Mouse (Mus musculus) heart, postnatal 0 days (tissue): ENCODE results near the gene 4933428G20Rik. TPM values are rescaled to one million over a fixed set of nuclear protein-coding genes. Genes with fewer than 3 reads are reported as not detected.

Experiments used
- ATAC-seq: fragments of 200-750 bp; cut with Nextera tagmentation; 2 replicates; pipeline ENCODE4 v1.8.0; 2017; ENCODE audit warnings: low read depth, moderate number of reproducible peaks, moderate library complexity; ENCODE audit not compliant: insufficient read depth
- DNase-seq: peaks from one replicate; pipeline ENCODE4 v3.0.0-alpha.2; 2016; ENCODE audit warnings: low spot score
- H3K27ac ChIP-seq: fragments of 300-500 bp; sonication (generic); 2 replicates; pipeline ENCODE4 v1.5.1; 2014; ENCODE audit warnings: low read depth, mild to moderate bottlenecking
- H3K27me3 ChIP-seq: fragments of 300-500 bp; sonication (generic); 2 replicates; pipeline ENCODE4 v1.6.1; 2014; ENCODE audit warnings: low read length, mixed read lengths; ENCODE audit not compliant: control insufficient read depth, insufficient read depth
- H3K36me3 ChIP-seq: fragments of 300-500 bp; sonication (generic); replicated peaks from 2 replicates; pipeline ENCODE4 v1.6.1; 2014; ENCODE audit warnings: low read length, mixed read lengths; ENCODE audit not compliant: control insufficient read depth, insufficient read depth
- H3K4me1 ChIP-seq: fragments of 300-500 bp; sonication (generic); 2 replicates; pipeline ENCODE4 v1.6.1; 2014; ENCODE audit warnings: antibody characterized with exemption; ENCODE audit not compliant: control insufficient read depth, insufficient read depth
- H3K4me2 ChIP-seq: fragments of 300-500 bp; sonication (generic); 2 replicates; pipeline ENCODE4 v1.6.1; 2014; ENCODE audit warnings: low read depth, mild to moderate bottlenecking, low read length, moderate library complexity
- H3K4me3 ChIP-seq: fragments of 300-500 bp; sonication (generic); 2 replicates; pipeline ENCODE4 v1.5.1; 2014; ENCODE audit warnings: low read depth, low read length
- H3K9ac ChIP-seq: fragments of 300-500 bp; sonication (generic); replicated peaks from 2 replicates; pipeline ENCODE4 v1.6.1; 2014; ENCODE audit warnings: low read depth, low read length, mixed read lengths
- H3K9me3 ChIP-seq: fragments of 300-500 bp; sonication (generic); replicated peaks from 2 replicates; pipeline ENCODE4 v1.6.1; 2016; ENCODE audit warnings: low read length; ENCODE audit not compliant: control insufficient read depth
- CTCF ChIP-seq: IDR thresholded peaks from 2 replicates; pipeline ENCODE4 v1.5.1; 2016; ENCODE audit warnings: antibody characterized with exemption, control low read depth, low read depth
- EP300 ChIP-seq: IDR thresholded peaks from 2 replicates; pipeline ENCODE4 v1.6.1; 2016; ENCODE audit warnings: antibody characterized with exemption, low read depth
- WGBS: fragments of 180-500 bp; shearing (Covaris S2); extraction: QIAGEN DNeasy Blood & Tissue Kit; methylation state at CpG from one replicate; pipeline ENCODE4 v1.1.7; 2014; 5-methylcytosine and 5-hydroxymethylcytosine counted together
- polyA plus RNA-seq: library from polyadenylated mRNA; unstranded; fragments of >200 nt; fragmentation: Nextera tagmentation; extraction: Ambion mirVana; gene quantifications from 2 replicates; pipeline ENCODE4 v1.2.1, GENCODE M21; 2015
- total RNA-seq: library from RNA; depleted of rRNA; stranded (reverse); fragments of >200 nt; gene quantifications from 2 replicates; pipeline ENCODE4 v1.2.3, GENCODE M21; 2014; ENCODE audit warnings: low replicate concordance

4933428G20Rik gene
- total and polyA plus RNA-seq, 2 experiments from 2014 or later: 0.45 TPM; not detected in 1

DNA sequence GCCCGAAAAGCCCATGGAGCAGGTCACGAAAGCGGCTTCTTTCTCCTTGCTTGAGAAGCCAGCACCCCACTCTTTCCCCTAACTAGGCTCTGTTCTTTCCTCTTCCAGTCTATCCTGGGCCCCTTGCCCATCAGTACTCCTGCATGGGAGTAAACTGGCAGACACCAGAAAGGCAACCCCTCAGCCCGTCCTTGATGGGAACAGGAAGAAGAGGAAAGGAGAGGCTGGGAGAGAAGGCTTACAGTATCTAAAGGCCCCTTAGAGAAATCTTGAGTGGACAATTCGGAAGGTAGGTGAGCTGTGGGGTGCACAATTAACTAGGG lies 35.1 kb upstream of the 4933428G20Rik start:
- H3K4me2 ChIP-seq: no peak overlapping the region
- no peak overlapping the region for H3K4me3 ChIP-seq
- WGBS: 15% methylated on average over 5 of the region's 5 CpGs

DNA sequence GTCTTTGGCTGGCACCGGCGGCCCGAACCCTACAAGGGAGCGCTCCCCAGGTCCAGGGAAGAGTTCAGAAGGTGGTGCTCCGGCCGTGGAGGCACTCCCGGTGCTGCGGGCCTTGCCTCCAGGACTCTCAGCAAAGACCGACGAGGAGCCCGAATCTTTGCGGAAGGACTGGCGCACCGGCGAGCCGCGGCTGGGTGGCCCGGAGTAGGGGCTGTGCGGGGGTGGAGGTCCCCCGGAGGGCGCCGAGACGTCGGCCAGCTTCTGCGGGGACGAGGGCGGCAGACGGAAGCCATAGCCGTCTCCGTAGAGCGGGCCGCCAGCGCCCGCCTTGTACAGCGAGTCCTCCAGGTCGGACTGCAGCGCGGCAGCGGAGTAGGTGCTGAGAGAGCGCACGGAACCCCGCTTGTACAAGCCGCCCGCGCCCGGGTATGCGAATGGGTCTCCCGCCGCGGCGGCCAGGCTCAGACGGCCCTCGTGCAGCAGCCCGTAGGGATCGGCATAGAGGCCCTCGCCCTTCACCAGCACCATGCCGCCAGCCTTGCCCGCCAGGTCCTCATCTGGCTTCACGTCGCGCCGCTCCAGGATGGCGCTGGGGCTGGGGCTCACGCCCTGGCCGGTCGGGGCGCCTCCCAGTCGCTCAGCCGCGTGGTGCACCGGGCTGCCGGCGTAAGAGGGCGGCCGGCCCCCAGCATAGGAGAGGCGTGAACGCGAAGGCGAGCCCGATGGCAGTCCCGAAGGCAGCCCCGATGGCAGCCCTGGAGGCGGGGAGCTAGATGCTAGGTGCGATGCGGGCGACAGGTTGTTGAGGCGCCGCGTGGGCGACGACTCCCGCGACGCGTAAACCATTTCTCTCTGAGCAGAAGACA lies 34.5 kb upstream of the 4933428G20Rik start:
- H3K27me3 ChIP-seq: peaks cover 80% of the 10 kb centered on the region
- no peak overlapping the region for H3K27ac ChIP-seq
- no peaks in the 10 kb centered on the region for H3K9me3 ChIP-seq
- H3K4me3 ChIP-seq: peak overlapping the region; percentile 29
- DNase-seq: no peak
- ATAC-seq: no peak
- H3K4me1 ChIP-seq: peaks cover 7% of the 10 kb centered on the region; the same call in 1 of the 2 replicates
- WGBS: 1% methylated on average over 95 of the region's 95 CpGs
- no peak for TF ChIP-seq CTCF
- TF ChIP-seq EP300: no peak
- no peak overlapping the region for H3K9ac ChIP-seq
- no peaks in the 10 kb centered on the region for H3K36me3 ChIP-seq
- peak overlapping the region; percentile 24; the same call in 1 of the 2 replicates for H3K4me2 ChIP-seq

More for the DNA sequence above, 35.1 kb upstream of the 4933428G20Rik start:
- no peaks in the 10 kb centered on the region for H3K9me3 ChIP-seq
- no peaks in the 10 kb centered on the region for H3K36me3 ChIP-seq
- H3K4me1 ChIP-seq: peaks cover 7% of the 10 kb centered on the region; the same call in 1 of the 2 replicates
- TF ChIP-seq EP300 (no peak), CTCF (no peak)
- H3K27ac ChIP-seq: no peak overlapping the region
- peaks cover 84% of the 10 kb centered on the region for H3K27me3 ChIP-seq
- no peak for ATAC-seq
- H3K9ac ChIP-seq: no peak overlapping the region
- DNase-seq: no peak

DNA sequence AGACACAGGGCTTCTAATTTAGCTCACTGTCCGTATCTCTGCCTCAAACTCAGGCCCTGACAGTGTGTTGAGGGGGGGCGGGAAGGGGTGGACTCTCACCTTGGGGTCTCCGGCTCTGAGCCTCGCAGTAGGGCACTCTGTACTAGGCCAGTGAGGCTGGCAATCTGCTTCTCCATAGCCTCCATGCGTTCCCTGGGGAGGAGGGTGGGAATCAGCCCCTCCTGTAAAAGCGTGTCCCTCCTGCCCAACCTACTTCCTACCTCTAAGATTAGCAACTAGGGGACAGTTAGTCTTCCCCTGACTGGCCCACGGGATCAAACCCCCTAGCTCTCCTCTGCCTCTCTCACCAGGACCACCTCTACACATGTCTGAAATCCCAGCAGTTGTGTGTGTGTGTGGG lies 33.5 kb upstream of the 4933428G20Rik start:
- no peak for DNase-seq
- H3K36me3 ChIP-seq: no peaks in the 10 kb centered on the region
- H3K4me1 ChIP-seq: peaks cover 7% of the 10 kb centered on the region; the same call in 1 of the 2 replicates
- H3K27me3 ChIP-seq: peaks cover 73% of the 10 kb centered on the region
- H3K9me3 ChIP-seq: no peaks in the 10 kb centered on the region
- H3K27ac ChIP-seq: no peak overlapping the region
- H3K4me2 ChIP-seq: no peak overlapping the region
- TF ChIP-seq EP300 (no peak), CTCF (no peak)
- 9% methylated on average over 6 of the region's 7 CpGs for WGBS
- ATAC-seq: no peak
- H3K9ac ChIP-seq: no peak overlapping the region
- H3K4me3 ChIP-seq: no peak overlapping the region

DNA sequence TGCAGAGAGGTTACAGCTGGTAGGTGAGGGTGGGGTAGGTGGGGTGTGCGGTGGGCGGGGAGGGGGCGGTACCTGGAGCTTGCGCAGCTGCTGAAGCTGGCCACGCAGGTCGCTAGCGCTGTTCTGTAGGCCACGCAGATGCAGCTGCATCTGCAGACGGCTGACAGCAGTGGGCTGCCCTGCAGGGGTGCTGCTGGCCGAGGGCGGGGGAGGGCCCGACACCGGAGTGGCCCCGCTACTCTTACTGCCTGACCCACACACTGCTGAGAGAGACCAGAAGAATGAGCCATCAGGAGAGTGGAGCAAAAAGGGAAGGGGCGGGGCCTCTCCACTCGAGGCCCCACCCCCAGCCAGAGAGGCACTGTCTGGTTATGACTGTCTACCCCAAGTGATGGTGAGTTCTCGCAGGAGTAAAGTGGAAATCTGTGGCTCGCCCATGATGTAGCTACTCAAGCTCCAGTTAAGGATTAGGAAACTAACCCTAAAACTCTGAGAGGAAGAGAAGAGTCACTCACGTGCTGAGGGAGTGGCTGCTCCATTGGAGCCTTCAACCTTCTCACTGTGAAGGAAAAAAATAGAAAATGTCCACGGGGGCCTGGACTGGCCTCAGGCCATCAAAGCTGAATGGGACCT lies 32.9 kb upstream of the 4933428G20Rik start:
- Histone ChIP-seq H3K4me1 (peaks cover 7% of the 10 kb centered on the region; the same call in 1 of the 2 replicates), H3K27ac (no peak overlapping the region), H3K27me3 (peaks cover 71% of the 10 kb centered on the region), H3K9ac (no peak overlapping the region), H3K4me3 (0 out of 2 replicates have a peak overlapping the region, but pooled peaks have one; percentile 3), H3K9me3 (no peaks in the 10 kb centered on the region), H3K4me2 (peak overlapping the region; percentile 4; the same call in 1 of the 2 replicates), H3K36me3 (no peaks in the 10 kb centered on the region)
- no peak for DNase-seq
- WGBS: 4% methylated on average over 20 of the region's 20 CpGs
- ATAC-seq: 0 out of 2 replicates have a peak, but pooled peaks have one; percentile 15
- no peak for TF ChIP-seq CTCF

DNA sequence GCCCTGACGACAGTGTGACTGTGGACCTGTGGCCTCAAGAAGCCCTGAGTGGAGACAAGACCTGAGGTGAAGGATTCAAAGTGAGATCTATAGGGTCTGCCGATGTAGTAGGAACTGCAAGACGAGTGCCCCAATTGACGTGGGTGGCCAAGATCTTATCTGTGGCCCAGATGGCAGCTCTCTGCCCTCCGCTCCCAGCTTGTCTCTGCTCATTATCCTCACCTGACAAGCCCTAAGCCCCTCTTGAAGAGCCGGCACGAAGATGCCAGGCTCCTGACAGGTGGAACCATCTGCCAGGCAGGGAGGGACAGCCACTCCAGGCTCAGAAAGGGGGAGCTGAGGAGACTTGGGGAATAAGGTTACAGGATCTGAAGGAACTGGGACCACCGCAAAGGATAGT lies 32.2 kb upstream of the 4933428G20Rik start:
- no peak overlapping the region for H3K9ac ChIP-seq
- peak overlapping the region; percentile 82; the same call in 1 of the 2 replicates for H3K4me2 ChIP-seq
- peaks cover 64% of the 10 kb centered on the region for H3K27me3 ChIP-seq
- ATAC-seq: no peak
- no peak overlapping the region for H3K4me3 ChIP-seq
- no peak for TF ChIP-seq CTCF
- TF ChIP-seq EP300: no peak
- no peaks in the 10 kb centered on the region for H3K36me3 ChIP-seq
- H3K4me1 ChIP-seq: peaks cover 7% of the 10 kb centered on the region; the same call in 1 of the 2 replicates
- H3K27ac ChIP-seq: no peak overlapping the region
- no peak for DNase-seq
- WGBS: 9% methylated on average over 8 of the region's 8 CpGs
- H3K9me3 ChIP-seq: no peaks in the 10 kb centered on the region
